Mouse (Mus musculus) heart, embryonic 16.5 days (tissue): Measurements from ENCODE around the gene Pde5a. TPM values are rescaled to one million over a fixed set of nuclear protein-coding genes. Genes with fewer than 3 reads are reported as not detected.

Experiments
- ATAC-seq: fragments of 200-750 bp; cut with Nextera tagmentation; replicated peaks from 2 replicates; pipeline ENCODE4 v1.8.0; 2017; ENCODE audit warnings: moderate number of reproducible peaks; ENCODE audit not compliant: insufficient read depth, low FRiP score; ENCODE audit errors: extremely low read depth
- H3K27ac ChIP-seq: fragments of 300-500 bp; sonication (generic); 2 replicates; pipeline ENCODE4 v1.5.1; 2014; ENCODE audit warnings: mild to moderate bottlenecking, low read length, control low read depth, moderate library complexity
- H3K27me3 ChIP-seq: fragments of 300-500 bp; sonication (generic); 2 replicates; pipeline ENCODE4 v1.6.1; 2014; ENCODE audit warnings: low read length, mixed read lengths; ENCODE audit not compliant: control insufficient read depth, insufficient read depth
- H3K36me3 ChIP-seq: fragments of 300-500 bp; sonication (generic); 2 replicates; pipeline ENCODE4 v1.6.1; 2014; ENCODE audit not compliant: control insufficient read depth, insufficient read depth
- H3K4me1 ChIP-seq: fragments of 300-500 bp; sonication (generic); 2 replicates; pipeline ENCODE4 v1.6.1; 2014; ENCODE audit warnings: low read length, mixed read lengths; ENCODE audit not compliant: control insufficient read depth, insufficient read depth
- H3K4me2 ChIP-seq: fragments of 300-500 bp; sonication (generic); 2 replicates; pipeline ENCODE4 v1.6.1; 2014; ENCODE audit warnings: low read depth, mild to moderate bottlenecking, control low read depth, low read length
- H3K4me3 ChIP-seq: fragments of 300-500 bp; sonication (generic); 2 replicates; pipeline ENCODE4 v1.5.1; 2014; ENCODE audit warnings: mild to moderate bottlenecking, control low read depth, low read length
- H3K9ac ChIP-seq: fragments of 300-500 bp; sonication (generic); 2 replicates; pipeline ENCODE4 v1.6.1; 2014; ENCODE audit warnings: low read length, control low read depth
- H3K9me3 ChIP-seq: fragments of 300-500 bp; sonication (generic); replicated peaks from 2 replicates; pipeline ENCODE4 v1.6.1; 2016; ENCODE audit warnings: low read length; ENCODE audit not compliant: control insufficient read depth
- WGBS: fragments of 180-500 bp; shearing (Covaris S2); extraction: QIAGEN DNeasy Blood & Tissue Kit; methylation state at CpG from one replicate; pipeline ENCODE4 v1.1.7; 2014; 5-methylcytosine and 5-hydroxymethylcytosine counted together
- polyA plus RNA-seq: library from polyadenylated mRNA; unstranded; fragments of >200 nt; fragmentation: Nextera tagmentation; extraction: Ambion mirVana; gene quantifications from 2 replicates; pipeline ENCODE4 v1.2.1, GENCODE M21; 2015

The Pde5a gene
- polyA plus RNA-seq, 1 experiment from 2014 or later = 2.3 TPM

DNA sequence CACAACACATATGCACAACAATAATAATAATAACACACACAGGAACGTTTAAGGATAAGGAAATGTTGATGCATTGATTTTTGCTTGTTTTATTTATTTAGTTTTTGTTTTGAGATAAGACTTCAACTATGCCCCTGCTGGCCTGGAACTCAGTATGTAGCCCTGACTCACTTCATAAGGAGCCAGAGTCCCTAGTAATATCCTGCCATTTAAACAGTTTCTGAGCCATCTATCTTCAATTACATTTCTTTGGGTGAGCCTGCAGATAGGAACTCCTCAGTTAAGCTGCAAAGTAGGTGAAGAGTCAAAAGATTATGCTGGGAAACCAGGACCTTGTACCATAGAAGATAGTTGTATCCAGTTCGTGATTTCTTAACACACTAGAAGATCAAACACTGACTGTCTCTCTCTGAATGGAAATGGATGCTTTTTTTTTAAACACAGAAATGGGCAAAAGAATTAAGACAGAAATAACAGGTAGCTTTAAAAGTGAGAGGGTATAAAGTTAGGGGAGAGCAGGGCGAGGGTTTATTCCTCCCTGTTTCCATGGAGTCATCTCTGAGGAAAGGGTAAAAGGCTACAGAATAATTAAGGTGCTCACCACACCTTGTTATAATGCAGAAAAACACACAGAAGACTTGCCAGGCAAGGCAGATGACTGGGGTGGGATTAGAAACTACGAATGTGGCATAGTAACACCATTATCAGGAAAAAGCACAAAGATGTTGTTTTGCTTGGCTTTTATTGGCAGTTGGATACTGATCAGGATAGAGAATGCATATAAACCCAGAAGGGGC, 159.0 kb downstream of the Pde5a start:
- ATAC-seq = no peak
- Histone ChIP-seq H3K4me3 (no peak overlapping the region), H3K27ac (no peak overlapping the region), H3K9me3 (no peaks in the 10 kb centered on the region), H3K9ac (no peak overlapping the region), H3K36me3 (no peaks in the 10 kb centered on the region), H3K27me3 (no peaks in the 10 kb centered on the region), H3K4me1 (no peaks in the 10 kb centered on the region), H3K4me2 (no peak overlapping the region)
- 61% methylated on average over 4 of the region's 4 CpGs for WGBS

DNA sequence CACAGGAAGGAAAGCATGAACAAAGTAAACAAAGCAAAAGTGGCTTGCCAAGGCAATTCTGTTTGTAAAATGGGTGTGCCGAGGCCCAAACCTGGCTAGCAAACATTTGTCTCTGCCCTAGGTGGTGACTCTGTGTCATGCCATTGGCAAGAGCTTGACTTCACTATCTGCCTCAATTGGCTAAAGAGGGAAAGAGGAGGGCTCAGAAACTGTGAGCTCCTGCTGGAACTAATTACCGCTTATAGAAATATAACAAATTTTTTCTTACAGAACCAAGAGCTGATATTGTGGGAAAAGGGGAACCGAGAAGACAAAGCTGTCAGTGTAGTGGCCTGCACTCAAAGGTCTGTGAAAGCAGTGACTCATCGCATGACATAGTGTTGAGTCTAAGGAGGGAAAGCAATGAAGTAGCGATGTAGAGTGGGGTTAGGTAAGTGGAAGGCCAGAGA, 159.6 kb downstream of the Pde5a start:
- Histone ChIP-seq H3K4me3 (no peak overlapping the region), H3K9me3 (no peaks in the 10 kb centered on the region), H3K4me1 (no peaks in the 10 kb centered on the region), H3K36me3 (no peaks in the 10 kb centered on the region), H3K9ac (no peak overlapping the region), H3K4me2 (no peak overlapping the region), H3K27ac (no peak overlapping the region), H3K27me3 (no peaks in the 10 kb centered on the region)
- 50% methylated on average over 5 of the region's 5 CpGs for WGBS
- no peak for ATAC-seq

GRCm38 (mm10) chr3:122894772-122895171, 166.0 kb downstream of the Pde5a start, which contains the start of gene Fabp2:
Fabp2 (plus strand) TSS chr3:122895072.
- Histone ChIP-seq H3K27ac (no peak within 1 kb of the TSS), H3K36me3 (no peaks in the 10 kb centered on the region), H3K4me3 (no peak within 1 kb of the TSS), H3K9me3 (no peaks in the 10 kb centered on the region), H3K9ac (no peak within 1 kb of the TSS), H3K4me2 (no peak within 1 kb of the TSS), H3K27me3 (no peaks in the 10 kb centered on the region), H3K4me1 (no peaks in the 10 kb centered on the region)
- no peak for ATAC-seq
- 86% methylated on average over 3 of the region's 3 CpGs for WGBS

GRCm38 (mm10) chr3:122895189-122895731, 166.5 kb downstream of the Pde5a start:
- Histone ChIP-seq H3K9ac (no peak overlapping the region), H3K27ac (no peak overlapping the region), H3K4me2 (no peak overlapping the region), H3K36me3 (no peaks in the 10 kb centered on the region), H3K9me3 (no peaks in the 10 kb centered on the region), H3K4me3 (no peak overlapping the region), H3K4me1 (no peaks in the 10 kb centered on the region), H3K27me3 (no peaks in the 10 kb centered on the region)
- no peak for ATAC-seq
- 64% methylated on average over 11 of the region's 11 CpGs for WGBS

- no peak overlapping the region for H3K4me2 ChIP-seq
- no peak overlapping the region for H3K4me3 ChIP-seq
- no peaks in the 10 kb centered on the region for H3K27me3 ChIP-seq
- no peak overlapping the region for H3K27ac ChIP-seq
- 49% methylated on average over 6 of the region's 6 CpGs for WGBS
- H3K9ac ChIP-seq = no peak overlapping the region
- no peaks in the 10 kb centered on the region for H3K36me3 ChIP-seq
- no peaks in the 10 kb centered on the region for H3K4me1 ChIP-seq
- no peaks in the 10 kb centered on the region for H3K9me3 ChIP-seq
- ATAC-seq = no peak
Measured at GRCm38 (mm10) chr3:122898254-122898653, 169.5 kb downstream of the Pde5a start.

DNA sequence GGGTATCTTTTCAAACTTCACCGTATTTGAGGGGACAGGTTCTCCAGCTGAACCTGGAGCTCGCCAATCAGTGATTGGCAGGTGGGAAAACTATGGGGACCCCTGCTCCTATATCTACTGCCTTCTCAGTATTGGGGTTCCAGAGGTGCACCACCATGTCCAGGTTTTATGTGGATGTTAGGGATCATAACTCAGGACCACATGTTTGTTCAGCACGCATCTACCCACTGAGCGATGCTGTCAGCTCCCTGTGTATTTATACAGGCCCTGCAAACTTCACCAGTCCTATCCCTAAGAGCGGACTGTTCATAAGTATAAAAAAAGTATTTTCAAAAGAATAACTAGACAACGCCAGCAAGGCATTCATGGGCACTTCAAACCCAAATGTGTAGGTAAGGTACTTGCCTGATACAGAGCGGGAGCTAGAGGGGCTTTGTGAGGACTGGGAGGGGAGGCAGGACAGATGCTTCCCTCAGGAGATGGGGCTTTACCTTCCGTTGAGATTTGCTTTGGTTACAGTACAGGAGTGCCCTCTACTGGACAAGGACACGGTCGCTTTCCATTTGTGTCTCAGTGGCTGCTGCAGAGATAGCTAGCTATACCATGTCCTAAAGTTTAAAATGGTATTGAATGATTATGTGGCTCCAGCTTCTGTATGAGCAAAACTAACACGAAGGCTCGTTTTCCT, 175.1 kb downstream of the Pde5a start:
- H3K27me3 ChIP-seq = no peaks in the 10 kb centered on the region
- H3K9ac ChIP-seq = no peak overlapping the region
- no peak overlapping the region for H3K4me2 ChIP-seq
- no peaks in the 10 kb centered on the region for H3K4me1 ChIP-seq
- H3K4me3 ChIP-seq = no peak overlapping the region
- no peaks in the 10 kb centered on the region for H3K36me3 ChIP-seq
- H3K9me3 ChIP-seq = no peaks in the 10 kb centered on the region
- 41% methylated on average over 12 of the region's 12 CpGs for WGBS
- ATAC-seq = no peak
- no peak overlapping the region for H3K27ac ChIP-seq

DNA sequence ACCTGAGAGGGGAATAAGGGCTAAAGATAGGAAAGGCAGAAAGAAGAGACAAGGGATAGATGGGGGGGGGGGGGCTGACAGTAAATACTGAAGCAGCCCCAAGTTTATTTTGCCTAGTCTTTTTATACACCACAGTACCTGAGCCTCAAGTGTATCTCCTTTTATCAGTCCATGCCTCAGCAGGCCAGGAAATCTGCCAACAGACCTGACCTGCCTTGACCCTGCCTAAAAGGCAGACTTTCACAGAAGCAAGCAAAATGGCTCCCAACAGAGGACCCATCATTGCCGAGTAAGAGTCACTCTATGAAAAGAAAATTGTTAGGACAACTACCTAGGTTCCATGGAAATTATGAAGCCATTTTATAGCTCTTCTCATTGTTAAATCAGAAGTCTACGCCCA, 179.1 kb downstream of the Pde5a start:
- H3K4me3 ChIP-seq = no peak overlapping the region
- H3K27ac ChIP-seq = no peak overlapping the region
- ATAC-seq = no peak
- WGBS = 80% methylated on average over 2 of the region's 2 CpGs
- H3K36me3 ChIP-seq = no peaks in the 10 kb centered on the region
- H3K9ac ChIP-seq = no peak overlapping the region
- no peak overlapping the region for H3K4me2 ChIP-seq
- H3K27me3 ChIP-seq = no peaks in the 10 kb centered on the region
- no peaks in the 10 kb centered on the region for H3K9me3 ChIP-seq
- H3K4me1 ChIP-seq = no peaks in the 10 kb centered on the region
